Mouse (Mus musculus) bone marrow macrophage, adult 2 months (primary cell): ENCODE measurements around the gene Hspa12b.

Experiments
- CTCF ChIP-seq: IDR thresholded peaks from 2 replicates; pipeline ENCODE4 v1.5.1; 2012; ENCODE audit warnings: low read depth, mild to moderate bottlenecking, low read length, moderate library complexity
- POLR2A ChIP-seq: IDR thresholded peaks from 2 replicates; pipeline ENCODE4 v1.6.1; 2012; ENCODE audit warnings: mild to moderate bottlenecking, low read depth, low read length, borderline replicate concordance

- TF ChIP-seq CTCF: no peak
- TF ChIP-seq POLR2A: no peak
Observed at GRCm38 (mm10) chr2:131145121-131145520, 18.0 kb downstream of the Hspa12b start.
